Mouse (Mus musculus) intestine, embryonic 15.5 days (tissue): ENCODE measurements at regions not wholly inside any gene's neighbourhood (a gene's known extent, or its start where the extent isn't known, plus 50 kb on each side); places are given as distances from the start of the nearest gene placed in this dataset.
"Not testable (repeated sequence)": the region's sequence is repeated elsewhere in the genome, so short reads cannot be mapped to it uniquely, and the experiment has no call there.

Experiments
- ATAC-seq: fragments of 200-750 bp; cut with Nextera tagmentation; 2 replicates; pipeline ENCODE4 v1.8.0; 2017; ENCODE audit warnings: moderate TSS enrichment, moderate library complexity
- H3K27ac ChIP-seq: fragments of 300-500 bp; sonication (generic); 2 replicates; pipeline ENCODE4 v1.5.1; 2015; ENCODE audit warnings: mild to moderate bottlenecking, inconsistent platforms
- H3K27me3 ChIP-seq: fragments of 300-500 bp; sonication (generic); replicated peaks from 2 replicates; pipeline ENCODE4 v1.6.1; 2015; ENCODE audit warnings: inconsistent platforms
- H3K36me3 ChIP-seq: fragments of 300-500 bp; sonication (generic); 2 replicates; pipeline ENCODE4 v1.6.1; 2015; ENCODE audit warnings: inconsistent platforms
- H3K4me1 ChIP-seq: fragments of 300-500 bp; sonication (generic); replicated peaks from 2 replicates; pipeline ENCODE4 v1.6.1; 2015; ENCODE audit warnings: inconsistent platforms
- H3K4me2 ChIP-seq: fragments of 300-500 bp; sonication (generic); replicated peaks from 2 replicates; pipeline ENCODE4 v1.6.1; 2015; ENCODE audit warnings: mild to moderate bottlenecking, inconsistent platforms
- H3K4me3 ChIP-seq: fragments of 300-500 bp; sonication (generic); replicated peaks from 2 replicates; pipeline ENCODE4 v1.5.1; 2015; ENCODE audit warnings: inconsistent platforms
- H3K9ac ChIP-seq: fragments of 300-500 bp; sonication (generic); 2 replicates; pipeline ENCODE4 v1.6.1; 2015; ENCODE audit warnings: inconsistent platforms
- H3K9me3 ChIP-seq: fragments of 300-500 bp; sonication (generic); 2 replicates; pipeline ENCODE4 v1.6.1; 2016; ENCODE audit warnings: inconsistent platforms
- WGBS: fragments of 180-500 bp; shearing (Covaris S2); methylation state at CpG from one replicate; pipeline ENCODE4 v1.1.7; 2015; 5-methylcytosine and 5-hydroxymethylcytosine counted together

DNA sequence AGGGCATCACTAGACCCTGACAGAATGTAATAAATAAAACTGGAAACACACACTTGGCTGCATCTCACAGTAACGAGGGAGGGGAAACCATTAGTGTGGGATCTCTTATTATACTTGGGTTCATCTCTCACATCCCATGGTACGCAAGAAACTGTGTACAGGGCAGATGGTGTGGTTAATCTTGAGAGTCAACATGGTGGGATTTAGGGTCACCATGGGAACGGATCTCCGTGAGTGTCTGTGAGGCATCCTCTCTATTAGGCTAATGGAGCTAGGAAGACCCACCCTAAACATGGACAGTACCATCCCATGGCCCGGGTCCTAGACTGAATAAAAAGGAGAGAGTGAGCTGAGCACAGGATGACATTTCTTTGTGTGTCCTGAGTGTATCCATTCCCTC, 130.1 kb upstream of the Dapk1 start:
- Histone ChIP-seq H3K27ac (no peak overlapping the region), H3K4me2 (no peak overlapping the region), H3K36me3 (no peaks in the 10 kb centered on the region), H3K9ac (no peak overlapping the region), H3K4me3 (no peak overlapping the region), H3K27me3 (no peaks in the 10 kb centered on the region), H3K9me3 (no peaks in the 10 kb centered on the region), H3K4me1 (no peaks in the 10 kb centered on the region)
- 82% methylated on average over 5 of the region's 5 CpGs for WGBS
- ATAC-seq = no peak

DNA sequence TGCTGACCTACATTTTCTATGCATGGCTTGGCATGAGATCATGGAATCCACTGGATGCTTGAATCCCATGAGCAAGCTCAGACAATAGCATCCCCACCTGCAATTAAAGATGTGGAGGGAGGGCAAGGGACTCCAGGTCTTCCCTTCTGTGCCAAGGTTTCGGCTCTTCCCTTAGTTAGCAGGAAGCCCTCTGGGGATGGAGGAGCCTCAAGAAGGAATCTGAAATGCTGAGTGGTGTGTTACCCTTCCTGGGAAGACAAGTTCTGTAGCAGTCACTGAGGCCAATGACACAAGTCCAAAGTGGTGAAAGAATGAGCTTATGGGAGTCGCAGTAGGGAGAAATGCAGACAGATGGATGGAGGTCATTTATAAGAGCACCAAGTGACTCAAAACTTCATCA, 125.4 kb upstream of the Dapk1 start:
- Histone ChIP-seq H3K4me2 (no peak overlapping the region), H3K4me3 (no peak overlapping the region), H3K9me3 (no peaks in the 10 kb centered on the region), H3K4me1 (peaks cover 21% of the 10 kb centered on the region), H3K36me3 (no peaks in the 10 kb centered on the region), H3K9ac (no peak overlapping the region), H3K27ac (no peak overlapping the region), H3K27me3 (no peaks in the 10 kb centered on the region)
- 93% methylated on average over 2 of the region's 2 CpGs for WGBS
- ATAC-seq = no peak

GRCm38 (mm10) chr13:60478301-60478700, 123.4 kb upstream of the Dapk1 start:
- Histone ChIP-seq H3K36me3 (no peaks in the 10 kb centered on the region), H3K27me3 (no peaks in the 10 kb centered on the region), H3K9ac (no peak overlapping the region), H3K4me2 (no peak overlapping the region), H3K4me3 (no peak overlapping the region), H3K4me1 (peaks cover 21% of the 10 kb centered on the region), H3K27ac (no peak overlapping the region), H3K9me3 (no peaks in the 10 kb centered on the region)
- ATAC-seq = no peak
- 74% methylated on average over 6 of the region's 6 CpGs for WGBS

DNA sequence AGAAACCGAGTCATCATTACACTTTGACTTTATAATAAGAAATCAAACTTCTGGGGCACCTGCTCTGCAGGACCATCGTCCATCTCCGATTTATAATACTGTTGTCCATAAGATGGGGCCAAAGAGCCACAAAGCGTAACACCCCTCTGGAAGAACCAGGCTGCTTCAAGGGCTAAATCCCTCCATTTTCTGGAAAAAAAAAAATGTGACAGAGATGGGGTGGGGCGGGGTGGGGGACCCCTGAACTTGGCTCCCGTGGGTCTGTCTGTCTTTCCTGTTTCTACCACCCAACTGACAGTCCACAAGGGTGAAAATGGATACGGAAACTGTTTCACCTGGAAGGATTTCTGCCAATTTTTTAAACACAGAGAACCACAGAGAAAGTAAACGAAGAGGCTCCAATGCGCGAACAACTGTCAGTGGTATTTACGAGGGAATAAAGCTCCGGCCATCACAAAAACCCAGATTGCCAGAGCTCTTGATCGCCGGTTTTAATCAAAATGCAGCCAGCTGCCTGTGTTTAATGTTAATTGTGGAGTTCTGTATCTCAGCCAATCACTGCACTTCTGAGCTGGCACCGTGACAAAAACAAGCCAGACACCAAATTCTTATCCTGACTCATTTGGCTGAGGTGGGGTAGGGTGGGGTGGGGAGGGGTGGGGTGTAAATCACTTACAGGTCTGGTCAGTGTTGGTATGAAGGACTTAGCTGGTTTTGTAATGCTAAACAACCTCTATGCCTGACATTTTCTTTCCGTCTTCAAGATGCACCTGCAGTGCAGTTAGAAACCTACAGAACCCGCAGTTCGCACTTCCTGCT, 122.5 kb upstream of the Dapk1 start:
- Histone ChIP-seq H3K4me3 (peak overlapping the region; percentile 24), H3K36me3 (no peaks in the 10 kb centered on the region), H3K9me3 (no peaks in the 10 kb centered on the region), H3K9ac (no peak overlapping the region; the same call in 1 of the 2 replicates), H3K27me3 (no peaks in the 10 kb centered on the region), H3K27ac (peak overlapping the region; percentile 32; the same call in 1 of the 2 replicates), H3K4me1 (peaks cover 21% of the 10 kb centered on the region), H3K4me2 (peak overlapping the region; percentile 59)
- whole genome bisulfite sequencing = 4% methylated on average over 18 of the region's 18 CpGs
- ATAC-seq = peak; percentile 60

DNA sequence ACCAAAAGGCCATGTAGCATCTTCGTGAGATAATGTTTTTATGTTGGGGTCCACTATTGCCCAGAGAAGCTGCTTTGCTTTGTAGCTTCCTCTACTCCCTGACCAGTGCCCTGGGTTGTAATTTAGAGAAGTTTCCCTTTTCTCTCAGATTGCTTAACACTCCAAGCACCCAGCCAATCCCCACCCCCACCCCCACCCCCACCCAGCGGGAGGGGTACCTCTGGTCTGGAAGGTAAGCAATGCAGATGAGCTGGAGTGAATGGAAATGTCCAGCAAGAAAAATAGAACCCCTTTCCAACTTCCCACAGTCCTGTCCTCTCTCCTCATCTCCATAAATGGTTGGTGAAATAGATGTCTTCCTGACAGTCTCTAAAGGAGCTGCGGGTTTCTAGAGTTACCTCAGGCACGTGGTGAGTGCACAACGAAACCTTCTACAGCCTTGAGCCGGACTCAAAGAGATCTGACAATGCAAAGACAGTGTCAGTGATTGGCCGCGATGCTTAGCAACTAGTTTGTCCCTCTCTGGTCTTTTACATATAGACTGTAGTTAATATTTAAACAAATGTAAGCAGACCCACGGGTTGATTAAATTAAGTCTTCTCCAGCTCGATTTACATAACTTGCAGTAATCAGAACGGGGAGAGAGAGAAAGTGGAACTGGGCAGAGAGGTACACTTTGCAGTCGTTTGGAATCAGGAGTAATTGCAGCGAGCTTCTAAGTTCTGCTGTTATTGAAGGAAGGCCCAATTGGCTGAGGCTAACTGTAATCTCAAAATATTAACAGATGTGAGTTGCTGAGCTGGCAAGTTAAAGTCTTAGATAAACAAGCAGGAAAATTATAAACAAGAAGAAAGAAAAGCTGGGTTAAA, 121.7 kb upstream of the Dapk1 start:
- no peaks in the 10 kb centered on the region for H3K36me3 ChIP-seq
- no peak overlapping the region for H3K9ac ChIP-seq
- no peaks in the 10 kb centered on the region for H3K9me3 ChIP-seq
- H3K27ac ChIP-seq = peak overlapping the region; percentile 51
- no peaks in the 10 kb centered on the region for H3K27me3 ChIP-seq
- WGBS = 7% methylated on average over 13 of the region's 13 CpGs
- peak overlapping the region; percentile 24 for H3K4me3 ChIP-seq
- H3K4me2 ChIP-seq = peak overlapping the region; percentile 59
- H3K4me1 ChIP-seq = peaks cover 21% of the 10 kb centered on the region
- ATAC-seq = peak; percentile 76

DNA sequence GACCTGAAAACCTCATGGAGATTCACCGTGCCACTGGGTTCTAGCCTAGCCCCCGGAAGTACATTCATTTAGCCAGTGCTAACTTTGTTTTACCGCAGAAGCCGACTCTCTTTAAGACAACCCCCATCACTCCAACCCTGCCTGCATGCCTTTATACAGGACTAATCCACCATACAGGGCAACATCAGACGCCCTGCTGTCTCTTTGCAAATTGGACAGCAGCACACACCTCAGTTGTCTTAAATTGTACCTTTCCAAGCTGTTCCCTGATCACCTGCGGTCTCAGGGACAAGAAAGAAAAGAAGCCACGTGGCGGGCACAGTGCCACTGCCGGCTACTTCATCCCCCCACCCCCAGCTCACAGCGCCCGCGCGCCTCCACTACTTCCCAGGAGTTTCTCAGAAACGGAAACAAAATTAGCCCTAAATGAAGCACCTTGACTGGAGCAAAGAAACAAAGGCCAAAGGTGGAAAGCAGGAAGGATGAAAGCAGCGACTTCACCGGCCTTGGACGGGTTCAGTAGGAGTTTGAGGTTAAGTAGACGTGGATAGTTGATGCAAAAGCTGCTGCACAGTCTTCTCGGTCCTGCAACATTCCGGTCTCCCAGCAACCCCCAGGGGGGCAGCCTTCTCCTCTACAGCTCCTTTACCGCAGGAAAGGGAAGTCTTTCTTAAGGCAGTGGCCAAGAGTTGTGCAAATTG, 120.9 kb upstream of the Dapk1 start:
- peak; percentile 66 for ATAC-seq

DNA sequence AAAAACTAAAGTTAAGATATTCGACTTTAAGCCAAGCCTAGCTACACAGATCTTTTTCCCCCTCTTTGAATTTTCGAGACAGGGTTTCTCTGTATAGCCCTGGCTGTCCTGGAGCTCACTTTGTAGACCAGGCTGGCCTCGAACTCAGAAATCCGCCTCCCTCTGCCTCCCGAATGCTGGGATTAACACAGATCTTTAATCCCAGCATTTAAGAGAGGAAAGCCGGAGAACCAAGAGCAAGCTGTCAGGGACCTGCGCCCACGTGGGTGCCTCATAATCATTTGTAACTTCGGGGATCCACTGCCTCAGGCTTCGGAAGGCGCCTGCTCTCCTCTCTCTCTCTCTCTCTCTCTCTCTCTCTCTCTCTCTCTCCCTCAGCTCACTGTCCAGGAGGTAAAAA, 120.3 kb upstream of the Dapk1 start:
- peaks cover 21% of the 10 kb centered on the region for H3K4me1 ChIP-seq
- H3K4me3 ChIP-seq, ATAC-seq, H3K36me3 ChIP-seq, H3K27ac ChIP-seq, H3K27me3 ChIP-seq, H3K9ac ChIP-seq, H3K9me3 ChIP-seq: not testable (repeated sequence)
- WGBS = 75% methylated on average over 11 of the region's 11 CpGs
- peak overlapping the region; percentile 59; the same call in 1 of the 2 replicates for H3K4me2 ChIP-seq

More for the DNA sequence above, 120.9 kb upstream of the Dapk1 start:
- peaks cover 21% of the 10 kb centered on the region for H3K4me1 ChIP-seq
- H3K4me2 ChIP-seq = peak overlapping the region; percentile 59
- H3K9me3 ChIP-seq = no peaks in the 10 kb centered on the region
- H3K27me3 ChIP-seq = no peaks in the 10 kb centered on the region
- WGBS = 7% methylated on average over 21 of the region's 21 CpGs
- peak overlapping the region; percentile 13; the same call in 1 of the 2 replicates for H3K9ac ChIP-seq
- peak overlapping the region; percentile 20 for H3K4me3 ChIP-seq
- no peaks in the 10 kb centered on the region for H3K36me3 ChIP-seq
- peak overlapping the region; percentile 51 for H3K27ac ChIP-seq

- no peaks in the 10 kb centered on the region for H3K9me3 ChIP-seq
- no peak overlapping the region for H3K9ac ChIP-seq
- no peaks in the 10 kb centered on the region for H3K27me3 ChIP-seq
- H3K4me1 ChIP-seq = peaks cover 21% of the 10 kb centered on the region
- no peak overlapping the region for H3K4me3 ChIP-seq
- H3K27ac ChIP-seq = no peak overlapping the region
- ATAC-seq = no peak
- H3K36me3 ChIP-seq = no peaks in the 10 kb centered on the region
- H3K4me2 ChIP-seq = no peak overlapping the region
- 91% methylated on average over 6 of the region's 6 CpGs for WGBS
Measured at GRCm38 (mm10) chr13:60481946-60482345, 119.8 kb upstream of the Dapk1 start.

DNA sequence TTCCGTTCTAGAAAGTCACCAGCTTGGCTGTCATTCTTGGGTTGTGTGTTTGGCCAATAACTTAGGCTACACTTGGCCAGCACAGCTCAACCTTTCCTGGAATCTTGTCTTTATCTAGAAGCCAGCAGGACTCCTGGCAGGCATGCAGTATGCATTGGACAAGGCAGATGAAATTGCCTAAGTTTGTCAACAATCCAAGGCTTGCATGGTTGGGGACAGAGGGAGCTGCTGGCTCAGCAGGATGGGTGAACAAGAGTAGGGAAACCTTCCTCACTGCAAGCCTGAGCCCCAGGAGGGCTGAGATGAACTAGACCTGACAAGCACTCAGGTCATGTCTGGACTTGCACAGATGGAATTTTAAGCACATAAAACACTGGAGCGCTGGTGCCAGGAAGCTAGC, 115.6 kb upstream of the Dapk1 start:
- Histone ChIP-seq H3K4me2 (no peak overlapping the region), H3K36me3 (no peaks in the 10 kb centered on the region), H3K27ac (no peak overlapping the region), H3K9ac (no peak overlapping the region), H3K27me3 (no peaks in the 10 kb centered on the region), H3K4me1 (peaks cover 2% of the 10 kb centered on the region), H3K9me3 (no peaks in the 10 kb centered on the region), H3K4me3 (no peak overlapping the region)
- 71% methylated on average over 2 of the region's 2 CpGs for WGBS
- no peak for ATAC-seq

GRCm38 (mm10) chr13:60486871-60487270, 114.9 kb upstream of the Dapk1 start:
- 95% methylated on average over 5 of the region's 5 CpGs for WGBS
- Histone ChIP-seq H3K9me3 (no peaks in the 10 kb centered on the region), H3K27ac (peak overlapping the region; percentile 87), H3K4me2 (no peak overlapping the region), H3K36me3 (no peaks in the 10 kb centered on the region), H3K9ac (no peak overlapping the region), H3K27me3 (no peaks in the 10 kb centered on the region), H3K4me1 (no peaks in the 10 kb centered on the region), H3K4me3 (no peak overlapping the region)
- ATAC-seq = no peak

GRCm38 (mm10) chr13:60488131-60488883, 113.4 kb upstream of the Dapk1 start:
- no peaks in the 10 kb centered on the region for H3K27me3 ChIP-seq
- H3K36me3 ChIP-seq = no peaks in the 10 kb centered on the region
- peak; percentile 88 for ATAC-seq
- no peak overlapping the region for H3K4me3 ChIP-seq
- 39% methylated on average over 13 of the region's 13 CpGs for WGBS
- H3K27ac ChIP-seq = peak overlapping the region; percentile 87
- H3K4me1 ChIP-seq = no peaks in the 10 kb centered on the region
- H3K4me2 ChIP-seq = no peak overlapping the region
- no peak overlapping the region for H3K9ac ChIP-seq
- no peaks in the 10 kb centered on the region for H3K9me3 ChIP-seq
